Mouse (Mus musculus): Measurements from ENCODE around the gene Coq8b. TPM values are rescaled to one million over a fixed set of nuclear protein-coding genes. Genes with fewer than 3 reads are reported as not detected.
A peak's percentile ranks its signal among the peaks of the same experiment; 100 is the strongest.

The Coq8b gene
- total and polyA plus RNA-seq, 2 experiments from 2014 or later, result 19.1 to 26.3 TPM

DNA sequence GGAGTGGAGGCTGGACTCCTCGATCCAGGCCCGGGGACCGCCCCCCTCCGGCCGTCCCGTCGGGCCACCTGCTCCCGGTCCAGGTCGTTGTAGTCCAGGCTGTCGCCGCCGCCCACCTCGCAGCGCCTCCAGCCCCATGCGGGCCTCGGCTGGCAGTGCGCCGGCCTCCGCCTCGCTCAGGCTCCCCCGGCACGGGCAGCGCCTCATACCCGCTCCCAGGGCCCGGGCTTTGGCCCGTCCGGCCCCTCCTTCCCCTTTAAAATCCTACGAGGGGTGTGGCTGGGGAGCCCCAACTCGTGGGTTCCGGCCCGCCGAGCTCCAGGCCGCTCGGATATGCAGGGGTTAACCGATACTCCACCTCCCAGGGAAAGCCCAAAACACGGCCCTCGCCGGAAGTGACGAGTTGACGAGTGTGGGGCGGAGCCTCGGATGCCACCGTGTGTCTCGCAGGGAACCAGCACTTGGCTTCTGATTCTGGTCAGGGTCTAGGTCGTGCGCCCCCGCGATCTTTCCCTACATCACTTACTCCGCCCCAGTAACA lies 4.5 kb upstream of the Coq8b start, which contains the start of gene Itpkc:
TSS of gene Itpkc (minus strand) at position 381 of the 541 bp plus-strand sequence.
- Histone ChIP-seq H3K9me3 (ENCODE audit: low read length) (no peaks in the 10 kb centered on the region), H3K27ac (ENCODE audit: low read depth, low read length) (peak within 1 kb of the TSS; percentile 80), H3K9ac (peak within 1 kb of the TSS; percentile 89), H3K4me2 (ENCODE audit: low read depth) (peak within 1 kb of the TSS; percentile 70), H3K4me1 (ENCODE audit: insufficient read depth) (peaks cover 32% of the 10 kb centered on the region), H3K4me3 (ENCODE audit: low read depth, low read length) (peak within 1 kb of the TSS; percentile 93), H3K36me3 (ENCODE audit: insufficient read depth) (0 out of 2 replicates have a peak, but pooled peaks cover 9% of the 10 kb centered on the region), H3K27me3 (ENCODE audit: insufficient read depth, low read length) (no peaks in the 10 kb centered on the region)
- DNase-seq, result peak; percentile 95
- peak; percentile 84 for ATAC-seq
- under 1% methylated on average over 47 of the region's 49 CpGs for WGBS
- peak; percentile 27 for TF ChIP-seq CTCF (IDR thresholded peaks at IDR 0.05; ENCODE audit: low read depth)

DNA sequence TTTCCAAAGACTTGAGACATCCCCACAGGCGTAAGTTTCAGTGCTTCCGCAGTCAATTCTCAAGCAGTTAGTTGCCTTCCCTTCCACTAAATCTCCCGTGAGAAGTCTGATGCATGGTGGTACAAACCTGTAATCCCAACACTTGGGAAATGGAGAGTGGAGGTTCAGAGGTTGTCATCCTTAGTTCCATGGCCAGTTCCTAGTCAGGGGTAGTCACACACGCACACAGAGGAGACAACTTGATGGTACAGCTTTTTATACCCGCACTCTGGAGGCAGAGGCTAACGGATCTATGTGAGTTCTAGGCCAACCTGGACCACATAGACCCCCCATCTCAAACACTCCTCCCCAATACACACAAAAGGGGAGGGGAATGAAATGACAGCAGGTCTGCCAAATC lies 4.0 kb upstream of the Coq8b start:
- TF ChIP-seq CTCF (IDR thresholded peaks at IDR 0.05; ENCODE audit: low read depth), result no peak
- peak overlapping the region; percentile 93 for H3K4me3 ChIP-seq (ENCODE audit: low read depth, low read length)
- H3K4me2 ChIP-seq (ENCODE audit: low read depth), result peak overlapping the region; percentile 70
- ATAC-seq, result peak; percentile 3; the same call in 1 of the 2 replicates
- no peak for DNase-seq
- no peaks in the 10 kb centered on the region for H3K27me3 ChIP-seq (ENCODE audit: insufficient read depth, low read length)
- H3K9me3 ChIP-seq (ENCODE audit: low read length), result no peaks in the 10 kb centered on the region
- H3K27ac ChIP-seq (ENCODE audit: low read depth, low read length), result peak overlapping the region; percentile 80
- 0 out of 2 replicates have a peak, but pooled peaks cover 9% of the 10 kb centered on the region for H3K36me3 ChIP-seq (ENCODE audit: insufficient read depth)
- 16% methylated on average over 6 of the region's 6 CpGs for WGBS
- H3K4me1 ChIP-seq (ENCODE audit: insufficient read depth), result peaks cover 36% of the 10 kb centered on the region
- H3K9ac ChIP-seq, result peak overlapping the region; percentile 89

DNA sequence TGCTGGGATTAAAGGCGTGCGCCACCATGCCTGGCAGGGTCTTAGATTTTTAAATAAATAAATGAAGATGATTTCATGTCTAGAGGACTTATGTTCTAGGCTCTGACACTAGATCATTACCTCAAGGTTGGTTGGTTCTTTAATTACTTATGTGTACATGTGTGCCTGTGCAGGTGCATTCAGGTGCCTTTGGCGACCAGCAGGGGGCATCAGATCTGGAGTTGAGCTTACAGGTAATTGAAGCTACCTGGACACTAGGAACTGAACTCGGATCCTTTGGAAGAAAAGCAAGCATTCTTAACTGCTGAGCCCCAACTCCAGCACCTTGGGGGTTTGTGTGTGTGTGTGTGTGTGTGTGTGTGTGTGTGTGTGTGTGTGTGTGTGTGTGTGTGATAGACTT lies 2.0 kb upstream of the Coq8b start:
- TF ChIP-seq CTCF (IDR thresholded peaks at IDR 0.05; ENCODE audit: low read depth), result 0 out of 2 replicates have a peak, but pooled peaks have one; percentile 3
- H3K27me3 ChIP-seq (ENCODE audit: insufficient read depth, low read length), result no peaks in the 10 kb centered on the region
- H3K9ac ChIP-seq, result no peak overlapping the region
- no peak overlapping the region for H3K4me2 ChIP-seq (ENCODE audit: low read depth)
- no peak overlapping the region for H3K27ac ChIP-seq (ENCODE audit: low read depth, low read length)
- 83% methylated on average over 4 of the region's 4 CpGs for WGBS
- no peaks in the 10 kb centered on the region for H3K9me3 ChIP-seq (ENCODE audit: low read length)
- no peaks in the 10 kb centered on the region for H3K36me3 ChIP-seq (ENCODE audit: insufficient read depth)
- DNase-seq (no peak), ATAC-seq (no peak)
- H3K4me1 ChIP-seq (ENCODE audit: insufficient read depth), result peaks cover 26% of the 10 kb centered on the region
- H3K4me3 ChIP-seq (ENCODE audit: low read depth, low read length), result no peak overlapping the region

- no peaks in the 10 kb centered on the region for H3K9me3 ChIP-seq (ENCODE audit: low read length)
- TF ChIP-seq CTCF (IDR thresholded peaks at IDR 0.05; ENCODE audit: low read depth), result no peak
- H3K27me3 ChIP-seq (ENCODE audit: insufficient read depth, low read length), result no peaks in the 10 kb centered on the region
- WGBS, result 76% methylated on average over 7 of the region's 7 CpGs
- no peak for ATAC-seq
- H3K4me2 ChIP-seq (ENCODE audit: low read depth), result no peak overlapping the region
- peak overlapping the region; percentile 64 for H3K27ac ChIP-seq (ENCODE audit: low read depth, low read length)
- H3K4me1 ChIP-seq (ENCODE audit: insufficient read depth), result peaks cover 16% of the 10 kb centered on the region
- no peak overlapping the region for H3K9ac ChIP-seq
- DNase-seq, result peak; percentile 19
- no peak overlapping the region for H3K4me3 ChIP-seq (ENCODE audit: low read depth, low read length)
- H3K36me3 ChIP-seq (ENCODE audit: insufficient read depth), result no peaks in the 10 kb centered on the region
These were observed 1.0 kb upstream of the Coq8b start for GRCm38 (mm10) chr7:27231693-27232331.

- no peak for TF ChIP-seq CTCF (IDR thresholded peaks at IDR 0.05; ENCODE audit: low read depth)
- Histone ChIP-seq H3K4me2 (ENCODE audit: low read depth) (peak overlapping the region; percentile 82), H3K4me3 (ENCODE audit: low read depth, low read length) (peak overlapping the region; percentile 51), H3K36me3 (ENCODE audit: insufficient read depth) (peaks cover 3% of the 10 kb centered on the region; the same call in 1 of the 2 replicates), H3K9ac (peak overlapping the region; percentile 54), H3K27me3 (ENCODE audit: insufficient read depth, low read length) (no peaks in the 10 kb centered on the region), H3K4me1 (ENCODE audit: insufficient read depth) (peaks cover 10% of the 10 kb centered on the region), H3K9me3 (ENCODE audit: low read length) (no peaks in the 10 kb centered on the region), H3K27ac (ENCODE audit: low read depth, low read length) (peak overlapping the region; percentile 81)
- DNase-seq (no peak), ATAC-seq (peak; percentile 4; the same call in 1 of the 2 replicates)
- WGBS, result 3% methylated on average over 6 of the region's 6 CpGs
These were observed 477 bp downstream of the Coq8b start for GRCm38 (mm10) chr7:27233300-27233699.

GRCm38 (mm10) chr7:27235726-27236125 lies 2.9 kb downstream of the Coq8b start:
- no peaks in the 10 kb centered on the region for H3K27me3 ChIP-seq (ENCODE audit: insufficient read depth, low read length)
- H3K4me2 ChIP-seq (ENCODE audit: low read depth), result no peak overlapping the region
- H3K9ac ChIP-seq, result no peak overlapping the region
- H3K36me3 ChIP-seq (ENCODE audit: insufficient read depth), result peaks cover 20% of the 10 kb centered on the region; the same call in 1 of the 2 replicates
- peaks cover 10% of the 10 kb centered on the region for H3K4me1 ChIP-seq (ENCODE audit: insufficient read depth)
- no peaks in the 10 kb centered on the region for H3K9me3 ChIP-seq (ENCODE audit: low read length)
- TF ChIP-seq CTCF (IDR thresholded peaks at IDR 0.05; ENCODE audit: low read depth), result no peak
- H3K27ac ChIP-seq (ENCODE audit: low read depth, low read length), result no peak overlapping the region
- DNase-seq (no peak), ATAC-seq (no peak)
- WGBS, result 79% methylated on average over 2 of the region's 2 CpGs
- no peak overlapping the region for H3K4me3 ChIP-seq (ENCODE audit: low read depth, low read length)

GRCm38 (mm10) chr7:27237527-27237926 lies 4.7 kb downstream of the Coq8b start:
- Histone ChIP-seq H3K4me2 (ENCODE audit: low read depth) (no peak overlapping the region), H3K9me3 (ENCODE audit: low read length) (no peaks in the 10 kb centered on the region), H3K27ac (ENCODE audit: low read depth, low read length) (no peak overlapping the region), H3K36me3 (ENCODE audit: insufficient read depth) (peaks cover 35% of the 10 kb centered on the region), H3K4me1 (ENCODE audit: insufficient read depth) (peaks cover 8% of the 10 kb centered on the region), H3K4me3 (ENCODE audit: low read depth, low read length) (no peak overlapping the region), H3K27me3 (ENCODE audit: insufficient read depth, low read length) (no peaks in the 10 kb centered on the region), H3K9ac (no peak overlapping the region)
- TF ChIP-seq CTCF (IDR thresholded peaks at IDR 0.05; ENCODE audit: low read depth), result peak; percentile 37; the same call in 1 of the 2 replicates
- DNase-seq (no peak), ATAC-seq (no peak)
- 90% methylated on average over 2 of the region's 2 CpGs for WGBS
